Mouse (Mus musculus) midbrain, embryonic 10.5 days (tissue): ENCODE results near the gene Enpp3. TPM values are rescaled to one million over a fixed set of nuclear protein-coding genes. Genes with fewer than 3 reads are reported as not detected.
A peak's percentile ranks its signal among the peaks of the same experiment; 100 is the strongest.

Experiments used
- DNase-seq: peaks from one replicate; pipeline ENCODE4 v3.0.0-alpha.2; 2017; ENCODE audit warnings: low spot score
- H3K27ac ChIP-seq: fragments of 300-500 bp; sonication (generic); replicated peaks from 2 replicates; pipeline ENCODE4 v1.5.1; 2016; ENCODE audit warnings: mild to moderate bottlenecking
- H3K27me3 ChIP-seq: fragments of 300-500 bp; sonication (generic); 2 replicates; pipeline ENCODE4 v1.6.1; 2016; ENCODE audit warnings: low read depth, mild to moderate bottlenecking; ENCODE audit not compliant: poor library complexity, severe bottlenecking
- H3K36me3 ChIP-seq: fragments of 300-500 bp; sonication (generic); 2 replicates; pipeline ENCODE4 v1.6.1; 2016; ENCODE audit warnings: mild to moderate bottlenecking, moderate library complexity
- H3K4me1 ChIP-seq: fragments of 300-500 bp; sonication (generic); 2 replicates; pipeline ENCODE4 v1.6.1; 2016
- H3K4me3 ChIP-seq: fragments of 300-500 bp; sonication (generic); 2 replicates; pipeline ENCODE4 v1.5.1; 2016; ENCODE audit warnings: mild to moderate bottlenecking, moderate library complexity
- H3K9me3 ChIP-seq: fragments of 300-500 bp; sonication (generic); replicated peaks from 2 replicates; pipeline ENCODE4 v1.6.1; 2016; ENCODE audit warnings: mild to moderate bottlenecking
- WGBS: fragments of 180-500 bp; shearing (Covaris S2); methylation state at CpG from one replicate; pipeline ENCODE4 v1.1.7; 2016; 5-methylcytosine and 5-hydroxymethylcytosine counted together
- polyA plus RNA-seq: library from polyadenylated mRNA; unstranded; fragments of >200 nt; fragmentation: Nextera tagmentation; extraction: Ambion mirVana; gene quantifications from 2 replicates; pipeline ENCODE4 v1.2.1, GENCODE M21; 2016

Gene Enpp3
- polyA plus RNA-seq, 1 experiment from 2014 or later: 7.7 TPM

DNA sequence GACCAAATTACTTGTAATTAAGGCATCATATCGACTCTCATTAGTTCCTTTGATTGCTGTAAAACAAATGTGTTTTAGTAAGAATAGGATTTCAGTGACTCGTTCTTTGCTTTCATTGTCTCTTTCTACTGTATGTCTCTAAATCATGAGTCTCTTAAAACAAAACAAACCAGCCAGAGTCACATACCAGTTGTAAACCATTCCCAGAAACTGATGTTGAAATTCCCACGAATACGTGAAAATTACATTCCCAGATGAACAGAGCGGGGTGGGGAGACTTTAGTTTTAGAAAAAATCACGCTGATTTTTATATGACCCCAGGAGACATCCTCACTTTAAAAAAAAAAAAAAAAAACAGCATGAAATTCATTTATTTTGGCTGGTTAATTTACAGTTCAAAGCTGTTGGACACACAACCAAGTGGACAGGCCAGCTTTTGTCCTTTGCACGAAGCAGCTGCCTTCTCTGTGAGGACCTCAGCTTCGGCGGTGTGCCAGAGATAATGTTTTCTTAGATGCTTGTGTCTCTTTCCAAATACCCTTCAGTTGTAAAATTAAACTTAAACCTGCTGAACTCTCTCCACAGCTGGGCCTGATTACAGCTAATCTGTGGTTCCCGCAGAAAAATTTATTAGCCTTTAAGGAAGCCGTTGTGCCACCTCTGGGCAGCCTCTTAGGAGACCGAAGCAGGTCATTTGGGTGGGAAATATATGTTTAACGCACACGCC lies 64.5 kb downstream of the Enpp3 start:
- no peaks in the 10 kb centered on the region for H3K9me3 ChIP-seq
- no peak overlapping the region for H3K4me3 ChIP-seq
- no peak for DNase-seq
- no peak overlapping the region for H3K27ac ChIP-seq
- no peaks in the 10 kb centered on the region for H3K4me1 ChIP-seq
- 85% methylated on average over 14 of the region's 14 CpGs for WGBS
- no peaks in the 10 kb centered on the region for H3K36me3 ChIP-seq
- H3K27me3 ChIP-seq: no peaks in the 10 kb centered on the region

DNA sequence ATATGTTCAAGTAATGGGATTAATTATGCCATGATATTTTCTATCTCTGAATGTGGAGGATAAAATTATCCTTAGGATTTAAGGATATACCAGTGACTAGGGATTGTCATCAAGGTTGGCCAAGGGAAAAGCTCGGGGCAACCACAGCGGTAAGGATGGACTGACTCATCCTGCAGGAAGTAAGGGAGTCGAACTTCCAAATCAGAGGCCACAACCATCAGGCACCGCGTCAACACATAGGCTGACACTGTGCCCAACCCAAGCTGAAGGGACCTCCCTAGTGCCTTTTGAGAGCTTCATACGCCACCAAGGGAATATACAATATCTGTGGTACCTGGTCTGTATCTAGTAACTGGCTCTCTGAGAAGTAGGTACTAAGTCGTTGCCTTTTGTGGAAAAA lies 73.1 kb downstream of the Enpp3 start:
- Histone ChIP-seq H3K9me3 (no peaks in the 10 kb centered on the region), H3K27ac (no peak overlapping the region), H3K36me3 (no peaks in the 10 kb centered on the region), H3K4me1 (peaks cover 7% of the 10 kb centered on the region), H3K4me3 (no peak overlapping the region), H3K27me3 (no peaks in the 10 kb centered on the region)
- 90% methylated on average over 7 of the region's 7 CpGs for WGBS
- no peak for DNase-seq

DNA sequence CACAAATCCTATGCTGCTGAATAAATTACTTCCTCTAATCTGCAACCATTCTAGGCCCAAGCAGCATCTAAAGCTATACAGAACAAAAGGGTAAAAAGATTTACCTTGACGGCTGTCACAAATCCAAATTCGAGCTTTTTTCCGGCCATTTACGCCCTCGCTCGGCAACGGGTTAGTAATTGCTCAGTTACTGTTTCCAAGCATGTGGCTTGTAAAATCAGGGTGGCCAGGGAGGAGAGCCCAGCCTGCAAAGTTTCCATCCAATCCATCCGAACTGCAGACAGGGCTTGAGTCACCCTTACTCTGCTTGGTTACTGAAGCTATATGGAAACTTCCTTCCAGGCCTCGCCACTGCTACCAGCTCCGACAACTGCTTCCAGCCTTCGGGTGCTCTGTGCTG lies 74.9 kb downstream of the Enpp3 start:
- H3K4me1 ChIP-seq: peaks cover 7% of the 10 kb centered on the region
- H3K36me3 ChIP-seq: no peaks in the 10 kb centered on the region
- no peak overlapping the region for H3K4me3 ChIP-seq
- WGBS: 65% methylated on average over 11 of the region's 11 CpGs
- 0 out of 2 replicates have a peak overlapping the region, but pooled peaks have one; percentile 49 for H3K27ac ChIP-seq
- no peaks in the 10 kb centered on the region for H3K9me3 ChIP-seq
- no peak for DNase-seq
- no peaks in the 10 kb centered on the region for H3K27me3 ChIP-seq

DNA sequence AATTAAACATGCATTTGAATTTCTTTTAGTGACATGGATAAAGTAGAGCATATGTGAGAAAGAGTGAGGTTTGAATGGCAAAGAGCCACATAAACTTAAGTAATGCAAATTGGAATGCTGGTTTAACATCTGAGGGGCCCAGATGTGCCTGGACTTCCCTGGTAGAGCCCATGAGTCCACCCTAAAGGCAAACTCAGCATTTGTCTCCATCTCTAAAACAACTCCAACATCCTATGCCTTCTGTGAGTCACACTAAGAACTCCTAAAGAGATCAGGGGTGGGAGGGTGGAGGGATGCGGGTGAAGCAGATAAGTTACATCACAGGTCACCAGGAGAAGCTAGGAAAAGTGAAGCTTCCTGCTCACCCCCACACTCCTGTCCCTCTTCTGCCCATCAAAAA lies 76.6 kb downstream of the Enpp3 start:
- Histone ChIP-seq H3K27ac (no peak overlapping the region), H3K4me1 (peaks cover 7% of the 10 kb centered on the region), H3K9me3 (no peaks in the 10 kb centered on the region), H3K27me3 (no peaks in the 10 kb centered on the region), H3K36me3 (no peaks in the 10 kb centered on the region), H3K4me3 (no peak overlapping the region)
- no peak for DNase-seq
- WGBS: 86% methylated on average over 1 of the region's 1 CpGs

DNA sequence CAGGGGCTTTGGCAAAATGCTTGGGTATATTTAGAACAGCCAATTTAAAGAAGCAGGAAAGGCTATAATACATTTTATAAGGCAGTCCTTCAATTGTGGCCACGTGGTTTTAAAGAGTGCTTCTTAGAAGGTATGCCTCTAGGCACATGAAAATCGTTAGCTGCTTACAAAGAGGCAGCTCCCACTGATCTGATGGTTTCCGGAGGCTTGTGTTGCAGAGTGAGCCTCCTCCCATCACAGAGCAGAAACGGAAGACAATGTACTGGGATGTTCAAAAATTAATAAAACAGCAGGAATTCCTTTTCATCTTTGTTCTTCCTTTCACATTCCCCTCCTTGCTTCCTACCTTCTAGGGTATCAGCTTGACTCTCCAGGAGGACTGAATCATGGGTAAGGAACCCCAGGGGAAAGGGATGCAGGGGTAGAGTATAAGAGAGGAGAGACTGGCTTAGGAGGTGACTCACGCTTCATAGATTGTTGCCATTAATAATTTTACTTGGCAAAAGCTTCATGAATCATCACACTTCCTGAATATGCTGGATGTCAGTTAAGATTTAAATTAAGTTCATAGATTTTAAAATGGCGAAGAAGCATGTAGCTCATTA lies 77.4 kb downstream of the Enpp3 start:
- no peak for DNase-seq
- no peak overlapping the region for H3K4me3 ChIP-seq
- H3K4me1 ChIP-seq: peaks cover 7% of the 10 kb centered on the region
- H3K27ac ChIP-seq: no peak overlapping the region
- no peaks in the 10 kb centered on the region for H3K36me3 ChIP-seq
- no peaks in the 10 kb centered on the region for H3K27me3 ChIP-seq
- WGBS: 63% methylated on average over 6 of the region's 6 CpGs
- H3K9me3 ChIP-seq: no peaks in the 10 kb centered on the region

DNA sequence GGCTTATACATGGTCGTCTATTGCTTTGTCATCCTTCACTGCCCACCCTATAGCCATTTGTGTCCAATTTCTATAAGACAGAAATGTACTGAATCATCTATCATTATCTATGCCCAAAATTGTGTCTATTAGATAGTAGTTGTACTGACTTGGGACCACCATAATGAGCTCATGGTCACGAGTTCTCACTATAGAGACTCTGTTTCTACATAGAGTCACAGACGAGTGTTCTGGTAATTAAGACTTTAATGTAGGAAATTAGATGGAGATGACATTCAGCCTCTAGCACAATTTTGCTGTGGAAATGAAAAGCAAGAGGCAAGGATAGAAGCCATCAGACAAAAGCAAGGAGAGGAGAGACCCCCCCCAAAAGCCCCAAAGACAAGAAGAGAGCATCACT lies 78.0 kb downstream of the Enpp3 start:
- Histone ChIP-seq H3K36me3 (no peaks in the 10 kb centered on the region), H3K27ac (no peak overlapping the region), H3K9me3 (no peaks in the 10 kb centered on the region), H3K4me1 (peaks cover 7% of the 10 kb centered on the region), H3K27me3 (no peaks in the 10 kb centered on the region), H3K4me3 (no peak overlapping the region)
- WGBS: 82% methylated on average over 3 of the region's 3 CpGs
- DNase-seq: no peak

DNA sequence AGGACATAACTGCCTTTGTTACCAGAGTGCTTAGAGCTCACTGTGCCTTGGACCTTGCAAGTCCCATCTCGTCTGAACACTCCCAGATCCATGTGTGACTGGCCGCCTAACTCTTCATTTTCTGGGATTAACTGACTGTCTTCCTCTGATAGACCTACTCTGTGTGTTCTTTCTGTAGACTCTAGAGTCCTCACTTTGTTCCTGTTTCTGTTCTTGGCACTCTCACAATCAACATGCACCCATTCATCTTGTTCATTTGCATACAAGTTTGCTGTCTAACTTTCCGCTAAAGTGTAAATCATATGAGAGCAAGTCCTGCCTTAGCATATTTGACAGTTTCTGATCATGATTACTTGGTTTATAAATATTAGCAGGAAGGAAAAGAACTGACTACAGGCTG lies 79.4 kb downstream of the Enpp3 start:
- Histone ChIP-seq H3K36me3 (no peaks in the 10 kb centered on the region), H3K4me3 (no peak overlapping the region), H3K4me1 (peaks cover 12% of the 10 kb centered on the region), H3K9me3 (no peaks in the 10 kb centered on the region), H3K27ac (no peak overlapping the region), H3K27me3 (no peaks in the 10 kb centered on the region)
- DNase-seq: no peak
- WGBS: 92% methylated on average over 3 of the region's 3 CpGs

DNA sequence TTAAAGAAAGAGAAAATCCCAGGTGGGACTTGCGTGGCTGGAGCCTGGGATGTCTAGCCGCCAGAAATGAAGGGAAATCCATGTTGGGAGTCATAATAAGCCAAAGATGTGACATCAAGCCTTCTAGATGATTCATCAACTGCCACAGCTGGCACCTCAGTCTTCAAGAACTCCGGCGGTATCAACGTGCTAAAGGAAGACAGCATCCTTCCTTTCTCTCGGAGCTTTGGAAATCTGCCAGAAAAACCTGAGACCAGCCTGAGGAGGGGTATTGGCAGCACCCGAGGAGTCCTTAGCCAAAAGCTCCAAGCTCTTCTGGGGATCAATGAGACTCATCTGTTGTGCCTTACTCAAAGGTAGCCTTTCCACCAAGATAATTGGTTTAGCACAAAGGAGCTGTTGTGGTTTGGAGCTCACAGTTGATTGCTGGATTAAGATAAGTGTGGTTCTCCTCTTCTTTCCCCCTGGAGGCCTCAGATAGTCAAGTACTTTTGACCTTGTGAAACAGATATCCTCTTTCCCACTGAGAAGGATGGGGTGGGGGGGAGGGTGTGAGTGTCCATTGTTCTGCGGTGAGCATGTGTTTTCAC lies 84.2 kb downstream of the Enpp3 start:
- Histone ChIP-seq H3K4me3 (no peak overlapping the region), H3K4me1 (peaks cover 26% of the 10 kb centered on the region), H3K36me3 (no peaks in the 10 kb centered on the region), H3K27me3 (no peaks in the 10 kb centered on the region), H3K27ac (no peak overlapping the region), H3K9me3 (no peaks in the 10 kb centered on the region)
- no peak for DNase-seq
- 68% methylated on average over 8 of the region's 8 CpGs for WGBS

DNA sequence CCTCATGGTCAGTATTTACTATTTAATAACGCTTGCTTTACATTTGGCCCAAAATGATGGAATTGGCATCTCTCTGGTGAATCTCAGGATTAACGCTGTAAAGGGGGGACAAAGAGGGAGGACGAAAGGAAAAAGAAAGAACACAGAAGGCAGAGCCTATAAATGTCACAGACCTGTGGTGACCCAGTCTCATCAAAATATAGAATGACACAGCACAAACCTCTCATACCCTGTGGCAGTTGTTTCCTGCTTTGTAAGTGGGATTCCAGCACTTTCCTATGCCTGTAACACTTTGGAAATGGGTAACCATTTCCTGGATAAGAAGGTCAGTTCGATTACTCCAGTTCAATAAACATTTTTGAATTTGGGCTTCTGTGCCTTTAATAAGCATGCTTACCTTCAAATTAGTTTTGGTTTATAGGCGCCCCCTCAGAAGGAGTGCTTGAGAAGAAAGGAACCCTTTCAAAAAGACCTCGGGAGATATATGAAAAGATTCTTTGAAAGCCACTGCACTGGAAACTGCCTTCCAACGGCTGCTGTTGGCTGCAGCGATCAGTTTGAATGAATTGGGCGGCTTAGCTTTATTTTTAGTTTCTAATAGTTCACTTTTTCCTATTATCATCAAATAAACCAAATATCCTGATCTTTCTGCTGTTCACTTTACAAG lies 87.6 kb downstream of the Enpp3 start:
- Histone ChIP-seq H3K36me3 (no peaks in the 10 kb centered on the region), H3K4me1 (peaks cover 26% of the 10 kb centered on the region), H3K27ac (peak overlapping the region; percentile 42), H3K4me3 (peak overlapping the region; percentile 39; the same call in 1 of the 2 replicates), H3K9me3 (no peaks in the 10 kb centered on the region), H3K27me3 (no peaks in the 10 kb centered on the region)
- no peak for DNase-seq
- WGBS: 64% methylated on average over 9 of the region's 9 CpGs

DNA sequence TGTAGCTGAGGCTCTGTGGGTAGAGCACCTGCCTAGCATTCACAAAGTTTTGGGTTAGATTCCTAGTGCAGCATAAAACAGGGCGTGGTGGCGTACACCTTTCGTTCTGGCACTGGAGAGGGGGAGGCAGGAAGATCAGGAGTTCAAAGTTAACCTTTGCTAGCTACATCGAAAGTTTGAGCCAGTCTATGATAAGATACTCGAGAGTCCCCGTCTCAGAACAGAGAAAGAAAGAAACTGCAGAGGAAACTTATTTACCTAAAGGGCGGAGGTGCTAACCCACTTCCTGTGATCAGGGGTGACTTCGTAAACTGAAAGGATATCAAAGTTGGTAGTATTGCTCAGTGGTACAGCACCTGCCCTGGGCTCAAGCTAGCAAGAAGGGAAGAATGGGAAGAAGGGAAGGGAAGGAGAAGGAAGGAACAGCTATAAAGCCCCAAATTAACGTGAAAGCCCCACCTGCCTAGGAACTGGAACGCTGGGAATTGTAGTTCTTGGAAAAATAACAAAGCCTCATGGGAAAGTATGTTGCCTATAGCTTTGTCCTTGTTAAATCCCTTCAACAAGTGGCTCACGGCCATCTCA lies 88.3 kb downstream of the Enpp3 start:
- Histone ChIP-seq H3K27me3 (no peaks in the 10 kb centered on the region), H3K4me1 (peaks cover 26% of the 10 kb centered on the region), H3K27ac (peak overlapping the region; percentile 42; the same call in 1 of the 2 replicates), H3K36me3 (no peaks in the 10 kb centered on the region), H3K9me3 (no peaks in the 10 kb centered on the region), H3K4me3 (peak overlapping the region; percentile 39)
- no peak for DNase-seq
- WGBS: 48% methylated on average over 11 of the region's 11 CpGs

DNA sequence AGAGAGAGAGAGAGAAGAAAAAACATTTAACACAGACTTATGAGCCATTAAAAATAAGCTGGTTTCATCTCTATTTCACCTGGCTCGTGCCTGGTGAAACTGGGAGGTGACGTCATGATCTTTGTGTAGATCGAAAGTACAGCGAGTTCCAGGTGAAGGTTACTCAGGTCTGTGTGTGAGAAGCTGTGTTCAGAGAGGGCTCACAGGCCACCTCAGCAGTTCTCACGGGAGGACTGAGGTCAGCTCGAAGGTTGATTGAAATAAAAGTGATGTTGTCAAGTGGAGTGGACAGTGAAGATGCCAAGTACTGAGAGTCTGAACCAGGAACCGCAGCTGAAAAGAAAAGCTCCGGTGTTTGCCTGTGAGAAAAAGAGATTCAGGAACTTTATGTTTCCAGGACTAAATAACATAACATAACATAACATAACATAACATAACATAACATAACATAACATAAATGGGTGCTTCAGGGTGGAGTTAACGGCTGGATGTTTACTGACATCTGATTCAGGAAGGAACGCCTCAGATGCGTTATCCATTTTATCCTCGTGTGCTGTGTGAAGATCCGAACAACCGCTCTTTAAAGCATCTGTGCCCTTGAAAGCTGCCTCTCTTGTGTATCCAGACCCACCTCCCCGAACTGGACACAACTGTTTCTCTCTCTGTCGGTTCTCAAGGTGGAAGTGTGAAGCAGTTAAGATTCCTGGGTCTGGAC lies 88.9 kb downstream of the Enpp3 start:
- DNase-seq: no peak
- WGBS: 80% methylated on average over 16 of the region's 16 CpGs
- Histone ChIP-seq H3K9me3 (no peaks in the 10 kb centered on the region), H3K4me1 (peaks cover 25% of the 10 kb centered on the region), H3K27me3 (no peaks in the 10 kb centered on the region), H3K36me3 (no peaks in the 10 kb centered on the region), H3K4me3 (peak overlapping the region; percentile 39), H3K27ac (no peak overlapping the region)

DNA sequence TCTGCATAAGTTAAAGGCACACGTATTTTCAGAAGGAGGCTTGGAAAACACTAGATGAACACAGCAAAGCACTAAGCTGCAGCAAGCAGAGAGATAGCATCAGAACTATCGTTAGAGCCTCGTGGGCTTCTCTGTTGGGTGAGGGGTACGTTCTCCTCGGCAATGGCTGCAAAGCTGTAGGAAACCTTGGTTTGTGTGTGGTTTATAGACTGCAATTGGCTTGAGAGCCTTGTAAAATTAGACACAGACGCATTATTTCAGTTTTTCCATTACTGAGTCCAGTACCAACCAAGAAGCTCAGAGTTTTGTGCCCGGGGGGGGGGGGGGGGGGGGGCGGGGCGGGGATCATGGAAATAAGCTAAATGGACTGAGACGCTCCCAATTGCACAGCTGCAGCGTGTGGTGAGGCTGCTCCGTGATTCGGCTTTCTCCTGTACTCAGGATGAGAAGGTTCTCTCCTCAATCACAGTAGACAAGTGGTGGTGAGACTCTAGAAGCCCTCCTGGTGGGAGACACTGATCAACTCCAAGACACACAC lies 99.6 kb downstream of the Enpp3 start:
- H3K36me3 ChIP-seq: no peaks in the 10 kb centered on the region
- no peak overlapping the region for H3K27ac ChIP-seq
- H3K27me3 ChIP-seq: no peaks in the 10 kb centered on the region
- DNase-seq: no peak
- H3K4me3 ChIP-seq: no peak overlapping the region
- WGBS: 84% methylated on average over 12 of the region's 13 CpGs
- no peaks in the 10 kb centered on the region for H3K9me3 ChIP-seq
- no peaks in the 10 kb centered on the region for H3K4me1 ChIP-seq
